Mouse (Mus musculus): ENCODE measurements around the gene Gm21731. TPM values are rescaled to one million over a fixed set of nuclear protein-coding genes. Genes with fewer than 3 reads are reported as not detected.
"Not testable (repeated sequence)": the region's sequence is repeated elsewhere in the genome, so short reads cannot be mapped to it uniquely, and the experiment has no call there.

Gm21731 gene
- not detected for total RNA-seq (2022)

GRCm38 (mm10) chr13:120238811-120239210 is at the start of gene Gm21731:
Gene Gm21731 (plus strand): TSS chr13:120239111.
- DNase-seq (ENCODE audit: low spot score in 2 of 2), result not testable (repeated sequence)

GRCm38 (mm10) chr13:120196189-120196821 is 42.6 kb upstream of the Gm21731 start:
- DNase-seq (ENCODE audit: low spot score in 2 of 2), result not testable (repeated sequence)

GRCm38 (mm10) chr13:120215847-120216246 is 23.1 kb upstream of the Gm21731 start, which contains the start of gene Gm21762:
Gene Gm21762 (minus strand): TSS chr13:120215947.
- not testable (repeated sequence) for DNase-seq (ENCODE audit: low spot score in 2 of 2)

- not testable (repeated sequence) for DNase-seq (ENCODE audit: low spot score in 2 of 2)
Observed at GRCm38 (mm10) chr13:120220922-120221321, 18.0 kb upstream of the Gm21731 start.

- DNase-seq (ENCODE audit: low spot score in 2 of 2), result not testable (repeated sequence)
Observed at GRCm38 (mm10) chr13:120223012-120223659, 15.8 kb upstream of the Gm21731 start.

GRCm38 (mm10) chr13:120231798-120232197 is 7.1 kb upstream of the Gm21731 start:
- not testable (repeated sequence) for DNase-seq (ENCODE audit: low spot score in 2 of 2)

GRCm38 (mm10) chr13:120232447-120233049 is 6.4 kb upstream of the Gm21731 start:
- not testable (repeated sequence) for DNase-seq (ENCODE audit: low spot score in 2 of 2)

GRCm38 (mm10) chr13:120251208-120251924 is 12.5 kb downstream of the Gm21731 start:
- DNase-seq (ENCODE audit: low spot score in 2 of 2), result not testable (repeated sequence)

- not testable (repeated sequence) for DNase-seq (ENCODE audit: low spot score in 2 of 2)
Observed at GRCm38 (mm10) chr13:120258817-120259658, 20.1 kb downstream of the Gm21731 start.

- DNase-seq (ENCODE audit: low spot score in 2 of 2), result not testable (repeated sequence)
Observed at GRCm38 (mm10) chr13:120259718-120260117, 20.8 kb downstream of the Gm21731 start.

GRCm38 (mm10) chr13:120262870-120263269 is 24.0 kb downstream of the Gm21731 start, which contains the start of gene AF067061:
Gene AF067061 (plus strand): TSS chr13:120263114.
- DNase-seq (ENCODE audit: low spot score in 2 of 2), result not testable (repeated sequence)

GRCm38 (mm10) chr13:120277837-120278236 is 38.9 kb downstream of the Gm21731 start:
- DNase-seq (ENCODE audit: low spot score in 2 of 2), result not testable (repeated sequence)

GRCm38 (mm10) chr13:120278784-120279183 is 39.9 kb downstream of the Gm21731 start:
- DNase-seq (ENCODE audit: low spot score in 2 of 2), result no peak

Other genes starting within 250 kb of the Gm21731 start
- gene Gm36079, start 212.1 kb upstream of the Gm21731 start, total RNA-seq (2022), result not detected
- gene Gm21188, start 186.9 kb upstream of the Gm21731 start, total RNA-seq (2022), result under 1 TPM in 2 of 4 experiments, not detected in 2; 0.12 to 0.22 TPM
- not detected for gene Gm20767, start 98.9 kb upstream of the Gm21731 start, total RNA-seq (2022)
- gene Gm21818, start 66.7 kb upstream of the Gm21731 start, total RNA-seq (2022), result not detected
- not detected for gene Gm21762, start 23.2 kb upstream of the Gm21731 start, total RNA-seq (2022)
- not detected for gene AF067061, start 24.0 kb downstream of the Gm21731 start, total RNA-seq (2022)
- not detected for gene BC147527, start 61.3 kb downstream of the Gm21731 start, total RNA-seq (2022)
- not detected for gene Tcstv3, start 77.8 kb downstream of the Gm21731 start, total RNA-seq (2022)

Data from gastrocnemius, adult 8-10 months (tissue).